Mouse (Mus musculus) adrenal gland, postnatal 10 days (tissue): Measurements from ENCODE around the gene Gm49325. TPM values are rescaled to one million over a fixed set of nuclear protein-coding genes. Genes with fewer than 3 reads are reported as not detected.

ENCODE experiments used
- DNase-seq: peaks from one replicate; pipeline ENCODE4 v3.0.0; 2021; ENCODE audit warnings: mixed read lengths
- total RNA-seq, 2 experiments: library from RNA; stranded (reverse); gene quantifications; 2 replicates each; pipeline ENCODE4 v1.2.3; 2021

Gene Gm49325
- total RNA-seq, 2 experiments from 2014 or later, result 22.3 to 30.4 TPM

- DNase-seq, result peak; percentile 42
Measured at GRCm38 (mm10) chr10:77626036-77626435, 20.0 kb downstream of the Gm49325 start.

GRCm38 (mm10) chr10:77626591-77626990 lies 20.6 kb downstream of the Gm49325 start:
- no peak for DNase-seq

GRCm38 (mm10) chr10:77627497-77627896 lies 21.5 kb downstream of the Gm49325 start:
- DNase-seq, result peak; percentile 88

GRCm38 (mm10) chr10:77629163-77629562 lies 23.2 kb downstream of the Gm49325 start:
- DNase-seq, result no peak

- no peak for DNase-seq
Measured at GRCm38 (mm10) chr10:77629970-77630369, 24.0 kb downstream of the Gm49325 start.

GRCm38 (mm10) chr10:77634016-77634415 lies 28.0 kb downstream of the Gm49325 start:
- DNase-seq, result no peak

- no peak for DNase-seq
Measured at GRCm38 (mm10) chr10:77634452-77635231, 28.6 kb downstream of the Gm49325 start.

GRCm38 (mm10) chr10:77636234-77636922 lies 30.4 kb downstream of the Gm49325 start:
- DNase-seq, result no peak

GRCm38 (mm10) chr10:77638956-77639355 lies 33.0 kb downstream of the Gm49325 start:
- DNase-seq, result peak; percentile 36

- no peak for DNase-seq
Measured at GRCm38 (mm10) chr10:77643160-77643559, 37.2 kb downstream of the Gm49325 start.

GRCm38 (mm10) chr10:77645571-77645970 lies 39.6 kb downstream of the Gm49325 start:
- DNase-seq, result no peak

- no peak for DNase-seq
Measured at GRCm38 (mm10) chr10:77647461-77647860, 41.5 kb downstream of the Gm49325 start.

- no peak for DNase-seq
Measured at GRCm38 (mm10) chr10:77647901-77648300, 41.9 kb downstream of the Gm49325 start.

- DNase-seq, result no peak
Measured at GRCm38 (mm10) chr10:77652046-77652445, 46.0 kb downstream of the Gm49325 start.

GRCm38 (mm10) chr10:77658286-77658994 lies 52.4 kb downstream of the Gm49325 start:
- no peak for DNase-seq

GRCm38 (mm10) chr10:77663949-77664665 lies 58.1 kb downstream of the Gm49325 start:
- DNase-seq, result no peak

- peak; percentile 31 for DNase-seq
Measured at GRCm38 (mm10) chr10:77666342-77666741, 60.3 kb downstream of the Gm49325 start.

GRCm38 (mm10) chr10:77667402-77667801 lies 61.4 kb downstream of the Gm49325 start:
- no peak for DNase-seq

GRCm38 (mm10) chr10:77670710-77671109 lies 64.7 kb downstream of the Gm49325 start:
- no peak for DNase-seq

GRCm38 (mm10) chr10:77671519-77671918 lies 65.5 kb downstream of the Gm49325 start:
- DNase-seq, result no peak

- DNase-seq, result no peak
Measured at GRCm38 (mm10) chr10:77673765-77674164, 67.8 kb downstream of the Gm49325 start.

- DNase-seq, result no peak
Measured at GRCm38 (mm10) chr10:77677562-77677961, 71.6 kb downstream of the Gm49325 start.
